Mouse (Mus musculus) ovary, postnatal 36 days (tissue): ENCODE data around the gene Plekha7.
"Not testable (repeated sequence)": the region's sequence is repeated elsewhere in the genome, so short reads cannot be mapped to it uniquely, and the experiment has no call there.

Experiments
- DNase-seq: peaks from one replicate; pipeline ENCODE4 v3.0.0; 2022; ENCODE audit warnings: low spot score, mixed read lengths

The Plekha7 gene

DNA sequence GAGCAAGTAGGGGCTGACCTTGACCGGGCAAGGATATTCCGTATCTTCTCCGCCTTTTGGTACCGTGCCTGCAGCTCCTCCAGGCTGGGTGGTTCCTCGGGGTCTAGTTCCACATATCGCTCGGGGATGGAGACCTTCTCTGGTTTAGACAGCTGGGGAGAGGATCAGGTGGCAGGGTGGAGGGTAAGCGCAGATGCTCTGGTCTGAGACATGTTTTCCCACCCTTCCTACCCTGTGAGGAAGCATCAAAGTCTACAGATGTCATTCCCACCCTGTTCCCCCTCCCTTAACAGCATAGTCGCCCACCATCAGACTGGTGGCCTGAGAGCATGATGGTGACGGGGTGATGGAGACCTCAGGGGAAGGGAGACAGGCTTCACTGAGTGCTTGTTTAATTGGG, 178.8 kb downstream of the Plekha7 start:
- no peak for DNase-seq

DNA sequence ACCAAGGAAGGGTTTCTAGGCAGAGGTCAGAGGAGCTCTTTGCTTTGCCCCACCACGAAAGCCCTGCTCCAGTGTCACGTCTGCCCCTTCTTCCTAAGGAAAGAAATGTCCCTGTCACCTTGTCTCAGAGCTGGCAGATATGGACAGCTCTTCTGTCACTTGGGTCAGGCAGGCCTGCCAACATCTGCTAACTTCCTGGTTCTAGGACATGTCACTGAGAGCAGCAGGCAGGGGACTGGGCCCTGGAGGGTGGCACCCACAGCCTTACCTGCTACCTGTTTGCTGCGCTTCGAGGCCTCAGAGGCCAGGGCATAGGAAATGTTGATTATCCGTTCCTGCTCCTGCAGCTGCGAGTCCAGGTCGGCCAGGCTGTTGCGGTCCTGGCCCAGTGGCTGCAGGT, 179.9 kb downstream of the Plekha7 start:
- no peak for DNase-seq

DNA sequence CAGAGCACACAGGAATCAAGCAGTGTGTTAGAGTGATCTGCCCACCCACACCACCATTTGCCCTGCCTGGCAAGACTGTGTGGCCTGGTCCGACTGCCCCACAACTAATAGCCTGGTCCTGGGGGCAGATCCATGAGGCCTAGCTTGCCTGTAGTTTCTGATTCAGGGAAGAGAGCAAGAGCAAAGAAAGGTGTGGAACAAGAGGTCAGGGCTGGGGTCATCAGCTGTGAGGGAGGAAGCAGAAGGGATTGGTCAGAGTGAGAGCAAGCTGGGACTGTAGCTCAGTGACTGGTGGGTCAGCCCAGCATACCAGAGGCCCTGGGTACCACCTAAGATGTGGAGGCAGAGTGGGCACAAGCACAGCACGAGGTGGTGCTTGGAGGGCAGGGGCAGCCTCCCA, 181.1 kb downstream of the Plekha7 start:
- no peak for DNase-seq

DNA sequence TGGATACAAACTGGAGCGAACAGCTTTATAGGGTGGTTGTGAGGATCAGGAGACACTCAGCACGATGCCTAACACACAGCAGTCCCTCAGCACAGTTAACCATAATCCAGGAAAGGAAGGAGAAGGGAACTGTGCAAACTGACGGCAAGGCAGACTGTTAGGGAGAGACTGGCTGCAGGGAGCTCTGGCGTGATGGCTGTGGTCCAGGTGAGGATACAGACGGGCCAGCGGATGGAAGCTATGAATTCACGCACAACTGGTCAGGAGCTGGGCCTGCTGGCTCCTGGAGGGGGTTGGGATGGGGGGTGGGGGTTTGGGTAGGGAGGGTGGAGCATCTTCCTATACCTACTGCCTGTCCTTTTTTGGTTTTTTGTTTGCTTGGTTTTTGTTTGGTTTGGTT, 182.5 kb downstream of the Plekha7 start:
- no peak for DNase-seq

DNA sequence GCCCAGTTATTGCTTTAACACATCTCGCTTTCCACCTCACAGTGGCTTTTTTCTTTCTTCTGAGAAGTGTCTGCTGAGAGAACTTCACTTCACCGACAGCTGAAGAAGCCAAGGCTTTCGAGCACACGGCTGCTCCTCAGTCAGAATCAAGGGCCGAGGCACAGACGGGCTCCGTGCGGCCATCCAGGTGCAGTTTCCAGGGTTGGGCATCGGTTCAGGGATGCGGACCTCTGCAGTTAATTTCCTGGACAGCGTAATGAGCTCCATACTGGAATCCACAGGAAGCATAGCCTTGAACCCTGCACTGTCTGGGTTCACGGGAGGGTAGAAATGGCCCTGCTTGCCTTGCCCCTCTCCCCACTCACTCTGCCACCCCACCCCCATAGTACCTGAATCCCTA, 184.1 kb downstream of the Plekha7 start:
- no peak for DNase-seq

DNA sequence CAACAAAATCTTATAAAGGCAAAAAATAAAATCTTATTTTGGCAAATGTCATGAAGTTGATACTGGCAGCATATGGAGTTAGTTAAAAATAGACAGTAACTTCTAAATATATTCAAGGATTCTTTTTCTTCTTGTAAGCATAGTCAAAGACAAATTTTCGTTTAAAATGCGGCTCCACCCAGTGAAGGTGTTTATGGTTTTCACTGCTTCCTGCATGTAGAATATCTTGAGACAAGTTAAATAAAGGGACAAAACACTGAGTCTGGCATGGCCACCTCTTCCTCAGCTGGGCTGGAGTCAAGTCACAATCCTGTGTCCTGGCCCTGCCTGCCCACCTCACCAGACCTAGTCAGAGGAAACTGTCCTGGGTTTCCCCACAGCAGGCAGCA, 184.6 kb downstream of the Plekha7 start:
- no peak for DNase-seq

DNA sequence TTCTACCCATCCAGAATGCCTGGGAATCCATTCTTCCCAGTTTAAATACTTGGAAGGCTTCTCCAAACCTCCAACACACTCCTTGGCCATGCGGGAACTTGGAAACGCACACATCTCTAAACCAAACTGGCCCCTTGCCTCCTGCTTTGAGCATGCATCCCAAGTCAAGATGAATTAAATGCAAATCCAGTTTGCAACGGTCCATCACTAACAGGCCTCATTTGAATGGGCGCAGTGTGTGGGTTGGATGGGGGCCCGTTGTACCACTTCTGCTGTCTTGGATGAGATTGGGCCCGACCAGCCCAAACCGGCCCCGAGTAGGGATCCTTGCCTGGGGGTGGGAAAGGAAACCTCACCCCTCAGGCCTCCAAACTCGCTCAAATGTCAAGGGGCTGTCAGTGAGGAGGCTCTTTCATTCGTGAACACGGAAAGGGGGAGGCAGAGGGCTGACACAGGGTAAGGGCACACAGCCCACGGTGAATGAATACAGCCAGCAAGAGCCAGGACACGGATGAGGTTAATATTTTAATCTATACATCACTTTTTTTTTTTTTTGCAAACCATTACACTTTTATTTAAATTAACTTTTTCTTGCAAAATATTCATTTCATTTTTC, 185.1 kb downstream of the Plekha7 start:
- DNase-seq: no peak

DNA sequence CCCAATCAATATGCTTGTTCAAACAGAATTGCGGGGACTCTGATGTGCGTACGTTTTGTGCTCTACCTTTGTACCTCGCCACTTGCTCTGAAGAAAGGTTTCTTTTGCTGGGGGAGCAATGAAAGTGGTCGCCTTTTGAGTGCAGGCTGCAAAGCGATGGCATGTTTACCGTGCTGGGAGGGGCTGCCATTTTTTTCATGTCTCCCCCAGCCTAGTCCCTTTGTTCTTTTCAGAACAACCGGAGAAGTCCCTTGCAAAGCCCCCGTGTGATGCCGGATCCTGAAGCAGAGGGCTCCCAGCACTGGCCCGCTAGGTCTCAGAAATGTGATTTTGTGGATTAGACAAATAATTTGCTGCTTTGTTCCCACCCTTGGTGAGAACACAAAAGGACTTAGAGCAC, 187.0 kb downstream of the Plekha7 start:
- DNase-seq: no peak

DNA sequence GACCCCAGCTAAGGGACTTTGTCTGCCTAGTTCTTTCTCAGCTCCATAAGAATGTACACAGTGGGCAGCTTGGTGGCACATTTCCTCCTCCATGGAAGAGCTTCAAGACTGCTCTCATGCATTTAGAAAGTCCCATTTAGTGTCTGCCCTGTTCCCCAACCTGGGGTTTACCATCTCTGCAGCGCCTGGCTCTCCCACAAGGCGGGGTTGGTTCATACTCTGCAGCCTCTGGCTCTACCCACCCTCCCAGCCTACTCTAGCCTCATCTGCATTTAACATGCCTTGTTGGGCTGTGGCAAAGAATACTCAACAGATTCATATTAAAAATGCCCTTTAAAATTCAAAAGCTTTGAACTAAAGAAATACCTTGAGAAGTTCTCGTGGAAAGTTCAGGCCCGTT, 187.4 kb downstream of the Plekha7 start:
- no peak for DNase-seq

DNA sequence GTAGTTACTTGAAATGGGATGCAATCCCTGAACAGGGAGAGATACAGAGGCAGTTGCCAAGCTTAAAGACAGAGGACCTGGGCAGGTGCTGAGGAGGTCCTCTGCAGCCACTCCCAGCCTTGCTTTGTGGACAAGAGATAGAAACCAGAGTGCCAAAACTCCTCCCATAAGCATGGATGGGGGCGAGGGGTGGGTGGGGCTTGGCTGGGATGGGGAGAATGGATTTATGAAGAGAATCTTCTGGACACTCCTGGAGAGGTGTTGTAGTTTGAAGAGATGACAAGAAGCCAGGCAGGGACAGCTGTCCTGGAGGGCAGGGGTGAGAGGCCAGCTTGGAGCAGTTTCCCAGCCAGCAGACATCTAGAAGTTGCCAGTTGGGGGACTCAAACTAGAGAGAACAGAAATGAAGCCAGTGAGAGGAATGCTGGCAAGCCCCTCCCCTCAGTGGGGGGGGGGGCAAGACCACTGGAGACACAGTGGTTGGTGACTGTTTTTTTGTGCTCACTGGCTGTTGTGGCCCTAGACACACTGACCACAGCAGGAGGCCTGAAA, 188.8 kb downstream of the Plekha7 start:
- no peak for DNase-seq

DNA sequence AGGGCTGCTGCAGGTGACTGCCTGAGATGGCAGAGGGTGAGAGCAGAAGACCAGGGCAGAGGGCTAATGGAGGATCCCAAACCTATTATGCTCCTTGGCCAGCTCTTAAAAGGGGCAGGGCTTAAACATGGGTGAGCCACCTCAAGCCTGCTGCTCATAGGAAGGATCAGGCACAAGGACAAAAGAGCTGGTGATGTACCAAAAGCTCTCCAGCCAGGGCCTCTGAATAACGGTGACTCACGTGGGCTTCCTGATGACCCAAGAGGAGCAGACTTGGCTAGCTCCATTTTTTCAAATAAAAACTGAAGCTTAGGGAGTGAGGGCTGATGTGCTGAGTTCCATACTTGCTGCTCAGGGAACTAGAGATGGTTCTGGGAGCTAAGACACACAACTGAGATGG, 192.2 kb downstream of the Plekha7 start:
- DNase-seq: no peak

DNA sequence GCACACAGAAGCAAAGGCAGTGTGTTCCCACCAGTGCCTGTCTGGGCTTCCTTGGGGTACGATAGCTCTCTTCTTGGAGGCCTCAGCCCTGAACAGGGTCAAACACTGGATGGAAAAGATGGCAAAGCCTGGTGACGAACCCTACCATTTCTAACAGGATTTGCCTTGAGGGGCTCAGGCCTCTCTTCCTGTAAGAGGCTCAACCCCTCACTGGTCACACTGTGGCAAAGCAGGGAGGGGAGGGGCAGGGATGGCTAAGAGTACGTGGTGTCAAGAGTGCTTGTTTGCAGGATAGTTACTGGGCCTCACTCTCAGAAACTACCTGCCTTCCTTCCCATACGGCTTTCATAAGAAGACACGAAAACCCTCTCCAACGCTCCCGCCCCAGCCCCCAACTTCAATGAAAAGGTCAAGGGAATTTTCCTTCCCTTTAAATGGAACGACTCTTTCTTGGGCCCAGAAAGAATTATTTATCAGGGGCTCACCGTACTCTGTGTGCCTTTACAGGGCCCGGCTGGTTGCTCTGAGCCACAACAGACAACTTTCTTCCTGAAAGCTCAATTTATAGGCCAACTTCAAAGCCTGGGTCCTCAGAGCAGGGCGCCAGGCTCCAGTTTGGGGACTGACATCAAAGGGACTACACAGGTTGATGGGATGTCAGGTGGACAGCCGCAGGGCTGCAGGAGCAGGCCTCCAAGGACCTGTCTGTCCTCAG, 192.8 kb downstream of the Plekha7 start:
- no peak for DNase-seq

DNA sequence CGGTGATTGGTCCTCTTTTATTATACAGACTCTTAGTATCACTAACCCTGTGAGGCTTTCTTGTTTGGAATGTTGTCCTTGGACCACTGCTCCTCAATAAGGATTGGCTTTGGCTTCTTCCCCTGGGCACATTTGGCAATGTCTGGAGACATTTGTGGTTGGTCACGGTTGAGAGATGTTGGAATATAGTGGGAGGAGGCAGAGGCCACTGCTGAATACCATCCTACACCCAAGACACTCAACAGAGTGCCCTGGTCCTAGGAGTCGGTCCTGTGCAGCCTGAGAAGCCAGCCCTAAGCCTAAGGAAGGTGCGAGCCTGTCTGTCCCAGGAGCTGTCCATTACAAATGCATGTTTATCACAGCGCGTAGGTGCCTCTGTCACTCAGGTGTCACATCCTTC, 196.6 kb downstream of the Plekha7 start:
- DNase-seq: no peak

DNA sequence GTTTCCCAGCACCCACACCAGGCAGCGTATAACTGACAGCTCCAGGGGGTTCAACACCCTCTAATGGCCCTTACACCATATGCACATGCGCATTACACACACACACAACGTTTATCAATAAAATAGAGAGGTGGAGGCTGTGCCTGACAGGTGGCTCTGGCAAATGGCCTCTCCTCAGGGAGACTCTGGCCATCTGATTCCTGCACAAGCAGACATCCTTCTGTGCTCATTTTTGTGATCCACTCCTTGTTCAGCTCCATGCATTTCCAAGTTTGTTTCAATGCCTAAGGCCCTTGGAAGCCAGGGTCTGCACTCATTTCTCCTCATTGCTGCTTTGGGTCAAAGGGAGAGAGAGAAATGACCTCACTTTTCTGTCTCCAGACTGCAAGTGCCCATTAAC, 197.5 kb downstream of the Plekha7 start:
- no peak for DNase-seq

DNA sequence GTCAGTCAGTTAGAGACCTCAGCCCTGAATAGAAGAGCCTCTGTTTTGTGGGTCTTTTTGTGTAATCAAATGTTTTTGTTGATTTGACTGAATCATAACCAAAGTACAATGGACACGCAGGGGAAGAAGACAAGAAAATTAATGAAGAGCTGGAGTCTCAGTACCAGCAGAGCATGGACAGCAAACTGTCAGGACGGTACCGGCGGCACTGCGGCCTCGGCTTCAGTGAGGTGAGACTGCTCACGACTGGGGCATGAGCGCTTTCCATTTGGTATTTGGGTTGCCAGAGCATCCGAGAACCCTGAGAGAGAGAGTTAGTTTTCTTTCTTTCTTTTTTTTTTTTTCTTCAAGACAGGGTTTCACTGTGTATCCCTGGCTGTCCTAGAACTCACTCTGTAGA, 205.1 kb downstream of the Plekha7 start:
- no peak for DNase-seq

DNA sequence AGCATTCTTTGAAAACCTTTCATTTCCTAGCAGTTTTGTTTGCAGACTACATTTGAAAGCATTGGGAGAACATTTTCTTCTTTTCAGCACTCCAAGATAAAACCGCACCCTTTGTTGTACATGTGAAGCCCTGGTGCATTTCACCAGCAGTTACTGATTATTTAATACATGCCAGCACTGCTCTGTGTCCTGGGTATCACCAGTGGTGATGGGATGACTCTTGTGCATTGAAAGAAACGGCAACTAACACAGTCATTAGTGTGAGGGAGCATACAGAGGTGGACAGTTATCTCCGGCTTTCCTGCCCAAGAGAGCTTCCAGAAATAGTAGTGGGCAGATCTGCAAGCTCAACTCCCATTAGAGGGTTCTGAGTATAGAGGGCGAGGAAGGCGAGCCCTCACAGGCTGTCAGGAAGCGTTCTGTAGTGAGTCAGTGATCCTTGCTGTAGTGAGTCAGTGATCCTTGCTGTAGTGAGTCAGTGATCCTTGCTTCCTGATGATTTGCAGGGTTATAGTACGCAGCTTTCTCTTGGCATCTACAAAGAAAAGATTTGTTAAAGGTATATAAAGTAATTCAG, 208.1 kb downstream of the Plekha7 start:
- no peak for DNase-seq

DNA sequence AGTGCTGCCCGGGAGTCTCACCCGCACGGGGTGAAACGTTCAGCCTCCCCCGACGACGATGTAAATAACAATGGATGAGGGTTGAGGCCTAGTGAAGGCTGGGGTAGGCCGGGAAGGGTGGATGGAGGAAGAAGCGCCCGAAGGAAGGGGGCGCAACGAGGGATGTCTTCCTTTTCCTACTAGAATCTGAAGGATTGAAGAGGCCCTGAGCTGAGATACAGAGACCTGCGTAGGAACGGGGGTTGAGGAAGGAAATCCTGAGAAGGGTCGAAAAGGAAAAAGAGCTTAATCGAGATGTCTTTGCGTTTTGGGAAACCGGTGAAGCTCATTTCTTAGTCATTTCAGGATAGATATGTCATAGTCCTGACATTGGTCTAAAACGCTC, 214.7 kb downstream of the Plekha7 start:
- DNase-seq: no peak

DNA sequence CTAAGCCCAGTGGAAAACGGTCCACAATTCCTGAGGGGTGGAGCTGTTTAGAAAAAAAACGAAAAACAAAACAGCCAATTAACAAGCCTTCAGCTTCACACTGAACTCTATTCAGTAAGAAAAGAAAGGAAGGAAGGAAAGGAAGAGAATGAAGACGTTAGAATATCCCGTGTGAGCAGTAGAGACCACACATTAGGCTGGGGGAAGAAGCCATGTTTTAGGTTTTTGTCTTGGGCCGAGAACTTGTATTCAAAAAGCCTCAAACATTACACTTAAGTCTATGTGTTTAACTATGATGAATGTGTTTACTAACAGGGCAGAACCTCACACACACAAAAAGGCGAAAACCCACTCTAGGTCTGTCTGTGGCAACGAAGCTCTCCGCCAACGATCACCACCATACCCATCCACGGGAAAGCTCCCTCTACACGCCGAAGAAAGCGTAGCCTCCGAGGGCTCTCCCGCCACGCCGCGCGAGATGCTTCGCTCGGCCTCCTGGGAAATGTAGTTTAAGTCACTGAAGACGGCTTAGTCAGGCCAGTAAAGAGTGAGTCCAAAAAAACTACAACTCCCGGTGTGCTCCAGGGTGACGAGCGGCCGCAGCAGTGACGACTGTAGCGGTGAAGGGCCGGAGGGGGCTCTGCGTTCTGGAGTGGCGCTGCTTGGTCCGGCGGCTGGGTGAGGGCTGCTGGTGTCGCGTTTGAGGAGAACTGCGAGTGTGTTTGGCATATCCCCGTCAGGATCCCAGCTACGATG, 215.3 kb downstream of the Plekha7 start:
- peak; percentile 90 for DNase-seq

DNA sequence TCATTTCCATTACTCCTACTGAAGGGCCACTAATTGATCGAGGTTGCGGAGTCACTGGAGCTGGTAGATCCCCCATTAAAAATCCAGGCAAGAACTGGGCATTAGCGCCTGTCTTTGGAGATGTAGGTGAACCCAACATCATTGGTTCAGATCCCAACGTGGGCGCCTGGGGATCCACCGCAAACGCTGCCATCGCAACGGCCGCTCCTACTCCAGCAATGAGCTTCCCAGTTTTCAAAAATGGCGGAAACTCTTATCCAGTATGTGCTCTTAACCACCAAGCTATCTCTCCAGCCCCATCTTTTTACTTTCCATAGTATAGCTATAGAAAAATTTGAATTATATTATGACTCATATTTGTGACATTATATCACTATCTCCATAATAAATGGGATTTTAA, 223.8 kb downstream of the Plekha7 start, which contains the start of gene Gm4353:
TSS of gene Gm4353 (minus strand) at position 270 of the 400 bp plus-strand sequence.
- not testable (repeated sequence) for DNase-seq
